Mouse (Mus musculus) right cerebral cortex, postnatal 14 days (tissue): Measurements from ENCODE around the gene Mrps36.
"Not testable (repeated sequence)": the region's sequence is repeated elsewhere in the genome, so short reads cannot be mapped to it uniquely, and the experiment has no call there.

Experiments
- DNase-seq: peaks from one replicate; pipeline ENCODE4 v3.0.0; 2022

The Mrps36 gene

DNA sequence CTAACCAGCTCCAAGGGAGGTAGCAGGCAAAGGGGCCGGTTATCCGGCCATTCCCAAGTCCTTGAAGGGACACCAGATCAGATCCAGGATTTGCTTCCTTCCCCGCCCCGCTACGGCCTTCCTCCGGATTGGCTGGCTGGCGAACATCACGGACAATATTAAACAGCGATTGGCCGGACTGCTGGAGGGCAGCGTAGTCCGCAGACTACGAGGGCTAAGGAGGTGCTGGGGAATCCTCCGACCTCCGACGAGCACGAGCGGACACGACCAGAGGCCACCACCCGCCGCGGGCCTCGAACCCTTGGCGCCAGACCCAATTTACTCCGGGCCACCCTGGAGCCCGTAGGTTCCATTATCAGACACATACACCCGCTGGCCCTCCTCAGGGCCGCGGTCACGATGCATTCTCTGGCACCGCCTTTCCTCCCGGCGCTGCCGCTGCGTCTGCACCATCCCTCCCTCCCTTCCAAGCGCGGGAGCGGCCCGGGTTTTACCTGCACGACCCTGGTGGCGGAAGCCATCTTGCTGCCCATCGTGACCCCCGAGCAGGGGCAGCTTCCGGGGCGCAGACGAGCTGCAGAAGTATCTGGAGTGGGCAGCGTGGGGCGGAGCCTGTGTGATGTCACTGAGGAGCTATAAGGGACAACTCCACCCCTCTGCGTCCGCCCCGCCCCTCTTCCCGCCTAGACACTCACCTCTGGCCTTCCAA, at the start of gene Mrps36:
TSS of gene Mrps36 (minus strand) at position 624 of the 709 bp plus-strand sequence.
- peak; percentile 87 for DNase-seq

DNA sequence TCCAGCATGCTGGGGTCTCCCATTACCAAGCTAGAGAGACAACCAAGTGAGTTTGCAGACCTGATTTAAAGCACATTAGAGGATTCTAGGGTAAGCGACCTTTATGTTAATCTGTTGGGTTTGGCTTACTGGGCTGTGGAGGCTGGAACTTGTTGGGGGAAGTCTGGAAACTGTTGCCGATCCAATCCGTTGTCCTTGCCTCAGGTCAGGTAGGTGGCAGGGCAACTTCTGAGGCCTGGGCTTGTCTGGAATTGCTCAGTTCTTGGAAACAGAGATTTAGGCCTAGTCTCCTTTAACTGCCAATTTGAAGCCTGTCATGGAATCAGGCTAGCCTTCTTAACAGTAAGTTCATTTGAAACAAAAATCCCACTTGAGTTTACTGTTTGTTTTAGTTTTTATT, 44.6 kb upstream of the Mrps36 start:
- DNase-seq: no peak

DNA sequence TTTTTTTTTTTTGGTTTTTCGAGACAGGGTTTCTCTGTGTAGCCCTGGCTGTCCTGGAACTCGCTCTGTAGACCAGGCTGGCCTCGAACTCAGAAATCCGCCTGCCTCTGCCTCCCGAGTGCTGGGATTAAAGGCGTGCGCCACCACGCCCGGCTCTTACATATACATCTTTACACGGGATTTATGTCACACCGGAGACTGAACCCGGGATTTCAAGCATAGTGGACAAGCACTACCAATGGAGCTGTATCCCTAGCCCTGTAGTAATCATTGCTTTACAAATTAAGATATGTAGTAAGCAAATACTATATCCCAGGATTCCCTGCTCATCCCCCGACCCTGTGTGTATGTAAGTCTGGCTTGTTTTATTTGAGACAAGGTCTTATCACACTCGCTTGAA, 43.6 kb upstream of the Mrps36 start:
- not testable (repeated sequence) for DNase-seq

DNA sequence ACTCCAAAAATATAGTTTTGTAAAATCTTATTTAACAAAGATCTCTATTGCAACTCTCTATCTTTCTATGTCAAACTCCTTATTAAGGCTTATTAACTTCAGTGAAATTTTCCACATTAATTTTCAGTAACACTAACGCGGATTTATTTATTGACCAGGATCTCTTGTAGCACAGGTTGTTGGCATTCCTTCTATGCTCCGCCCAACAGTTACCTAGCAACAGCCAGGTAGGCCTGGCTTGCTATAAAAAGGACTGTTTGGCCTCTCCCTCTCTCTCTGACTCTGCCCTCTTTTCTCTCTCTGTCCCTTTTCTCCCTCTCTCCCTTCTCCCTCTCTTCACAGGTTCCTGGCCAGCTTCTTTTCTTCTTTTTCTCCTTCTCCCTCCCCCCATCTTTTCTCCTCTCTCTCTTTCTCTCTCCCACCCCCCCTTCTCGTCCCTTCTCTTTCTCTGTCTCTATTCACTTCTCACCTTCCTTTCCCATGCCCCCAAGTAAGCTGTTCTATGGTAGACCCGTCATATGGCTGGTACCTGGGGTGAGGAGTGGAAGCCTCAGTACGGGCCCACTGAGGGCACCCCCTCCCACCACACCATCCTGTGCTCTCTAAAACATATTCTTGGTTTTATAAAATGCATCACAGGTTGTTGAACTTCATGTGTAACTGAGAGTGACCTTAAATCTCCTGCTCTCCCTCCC, 43.0 kb upstream of the Mrps36 start:
- no peak for DNase-seq

DNA sequence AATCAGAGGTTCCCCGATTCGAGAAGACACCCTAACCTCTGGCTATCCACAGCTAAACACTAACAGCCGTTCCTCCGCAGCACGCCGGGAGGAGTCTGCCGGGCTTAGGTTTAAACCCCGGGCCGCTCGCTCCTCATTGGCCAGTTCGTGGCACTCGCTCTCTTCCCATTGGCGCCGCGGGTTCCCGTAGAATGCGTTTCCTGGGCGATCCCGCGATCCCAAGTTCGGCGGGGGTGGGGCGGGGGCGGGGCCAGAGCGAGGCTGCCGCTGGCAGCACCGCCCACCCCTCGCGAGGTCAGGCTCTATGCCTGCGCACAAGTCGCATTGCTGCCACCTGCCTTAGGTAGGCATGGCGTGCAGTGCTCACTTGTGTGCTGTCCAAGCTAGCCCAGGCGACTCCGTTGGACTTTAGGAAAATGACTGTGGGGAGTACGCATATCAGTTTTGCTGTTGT, 42.0 kb upstream of the Mrps36 start, which contains the start of gene Ccnb1:
TSS of gene Ccnb1 (minus strand) at position 157 of the 454 bp plus-strand sequence.
- peak; percentile 93 for DNase-seq

DNA sequence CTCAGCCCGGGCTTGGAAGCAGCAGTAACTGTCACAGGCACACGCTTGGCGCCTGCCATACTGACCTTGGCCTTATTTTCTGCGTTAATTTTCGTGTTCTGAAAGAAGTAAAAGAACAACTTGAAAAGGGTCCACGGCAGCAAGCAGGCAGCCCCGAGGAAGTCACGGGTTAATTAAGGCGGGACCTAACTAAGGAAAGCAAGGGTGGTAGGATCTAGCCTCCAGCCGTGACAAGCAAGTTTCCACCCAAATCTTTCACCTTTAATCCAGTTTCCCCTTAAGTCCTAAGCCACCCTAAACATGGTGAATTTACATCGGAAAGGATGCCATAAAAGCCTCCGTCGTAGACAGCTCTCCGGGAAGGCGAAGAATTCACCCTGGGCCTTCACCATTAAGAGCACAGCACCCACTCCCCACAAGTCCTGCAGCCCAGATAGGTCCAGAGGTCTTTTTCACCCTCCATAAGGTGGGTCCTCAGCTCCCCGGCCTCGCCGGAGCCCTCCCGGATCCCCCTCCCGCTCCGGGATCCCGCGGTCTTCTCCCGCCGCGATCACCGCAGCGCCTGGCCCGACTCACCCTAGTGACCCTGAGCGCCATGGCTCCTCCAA, 41.5 kb upstream of the Mrps36 start:
- DNase-seq: no peak

DNA sequence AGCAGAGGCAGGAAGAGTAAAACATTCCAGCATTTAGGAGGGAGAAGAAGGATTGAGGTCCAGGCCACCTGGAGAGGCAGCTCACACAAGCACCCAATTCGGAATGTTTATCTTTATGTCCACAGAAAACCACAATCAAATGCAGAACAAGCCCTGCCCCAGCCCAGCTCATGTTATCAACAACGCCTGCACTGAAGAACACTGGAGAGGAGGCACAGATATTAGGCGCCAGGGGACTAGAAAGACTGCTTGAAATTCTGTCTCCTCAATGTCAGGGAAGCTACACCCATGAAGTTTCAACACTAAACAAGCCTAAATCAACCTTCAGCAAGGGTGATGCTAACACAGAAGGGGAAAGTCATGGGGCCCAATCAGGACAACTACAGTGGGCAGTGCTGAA, 33.0 kb upstream of the Mrps36 start:
- DNase-seq: no peak

DNA sequence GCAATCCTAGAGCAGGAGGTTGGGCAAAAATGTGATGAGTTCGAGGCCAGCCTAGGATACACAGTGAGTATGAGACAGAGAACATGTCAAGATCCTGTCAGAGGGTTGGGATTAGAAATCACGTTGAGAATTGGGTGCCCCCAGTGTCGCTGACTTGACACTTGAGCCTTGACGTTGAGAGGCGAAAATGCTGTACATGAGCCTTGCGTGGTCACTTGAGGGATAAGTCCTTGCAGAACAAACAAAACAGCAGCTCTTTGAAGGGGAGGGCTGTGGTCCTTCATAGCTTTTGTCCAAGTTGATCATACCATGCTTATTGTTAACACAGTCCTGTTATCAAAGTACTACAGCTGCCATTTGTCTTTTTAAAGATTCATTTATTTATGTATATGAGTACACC, 32.3 kb upstream of the Mrps36 start:
- no peak for DNase-seq

DNA sequence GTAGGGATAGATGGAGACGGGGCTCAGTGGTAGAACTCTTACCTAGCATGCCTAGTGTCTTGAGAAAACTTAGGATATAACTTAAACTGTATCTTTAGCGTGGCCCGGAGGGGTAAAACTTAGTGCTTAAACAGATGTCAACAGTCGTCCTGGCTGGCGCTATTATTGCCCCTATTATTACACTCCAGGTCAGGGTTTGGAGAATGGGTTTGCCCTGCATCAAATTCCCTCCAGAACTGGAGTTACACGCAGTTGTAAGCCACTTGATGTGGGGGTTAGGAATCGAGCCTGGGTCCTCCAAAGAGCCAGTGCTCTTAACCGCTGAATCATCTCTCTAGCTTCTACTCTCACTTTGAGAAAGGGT, 31.6 kb upstream of the Mrps36 start:
- no peak for DNase-seq

DNA sequence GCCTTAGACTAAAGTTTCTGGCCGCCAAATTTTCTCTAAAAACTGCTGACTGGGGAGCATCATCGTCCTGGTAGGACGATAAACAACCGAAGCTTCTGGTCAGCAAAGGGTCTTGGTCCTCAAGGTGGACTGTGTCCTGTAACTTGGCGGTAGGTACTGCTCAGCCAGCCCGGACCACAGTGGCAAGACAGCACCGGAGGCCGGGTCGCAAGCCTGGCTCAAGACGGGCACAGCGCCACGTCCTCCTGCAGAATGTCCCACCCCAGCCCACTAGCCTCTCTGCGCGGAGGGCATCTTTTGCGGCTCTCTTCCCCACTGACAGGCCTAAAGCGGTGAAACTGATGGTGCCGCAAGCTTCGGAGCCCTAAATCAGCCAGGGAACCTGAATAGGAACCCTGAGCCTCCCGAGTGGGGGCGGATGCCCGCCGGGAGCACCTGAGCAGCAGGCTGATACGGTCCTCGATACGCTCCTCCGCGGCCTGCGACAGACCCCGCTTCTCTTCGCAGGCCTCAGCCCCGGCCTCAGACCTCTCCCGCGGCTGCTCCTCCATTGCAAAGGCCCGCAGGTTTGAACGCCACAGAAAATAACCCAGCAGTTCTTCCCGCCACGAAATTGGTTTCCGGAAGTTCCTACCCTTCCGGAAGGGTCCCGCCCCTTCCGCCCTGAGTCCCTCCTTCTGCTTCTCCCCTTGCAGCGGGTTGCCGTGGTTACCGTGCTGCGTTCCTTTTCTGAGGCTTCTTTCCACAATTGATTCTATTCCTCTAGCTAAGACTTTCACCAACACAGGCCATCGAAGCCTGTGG, 31.0 kb upstream of the Mrps36 start, which contains the start of gene Cenph:
TSS of gene Cenph (minus strand) at position 648 of the 804 bp plus-strand sequence.
- peak; percentile 80 for DNase-seq

DNA sequence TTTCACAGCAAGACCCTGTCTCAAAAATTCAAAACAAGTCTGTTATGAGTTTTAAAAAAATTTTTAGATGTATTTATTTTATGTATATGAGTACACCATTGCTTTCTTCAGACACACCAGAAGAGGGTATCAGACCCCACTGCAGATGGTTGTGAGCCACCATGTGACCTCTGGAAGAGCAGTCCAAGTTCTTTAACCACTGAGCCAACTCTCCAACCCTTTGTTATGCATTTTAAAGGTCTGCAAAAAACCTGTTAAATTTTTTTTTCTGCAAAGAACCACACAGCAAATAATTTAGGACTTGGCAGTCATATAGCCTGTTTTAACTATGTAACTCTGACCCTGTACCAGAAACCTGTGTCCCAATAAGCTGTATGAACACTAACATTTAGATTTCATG, 30.2 kb upstream of the Mrps36 start:
- no peak for DNase-seq

DNA sequence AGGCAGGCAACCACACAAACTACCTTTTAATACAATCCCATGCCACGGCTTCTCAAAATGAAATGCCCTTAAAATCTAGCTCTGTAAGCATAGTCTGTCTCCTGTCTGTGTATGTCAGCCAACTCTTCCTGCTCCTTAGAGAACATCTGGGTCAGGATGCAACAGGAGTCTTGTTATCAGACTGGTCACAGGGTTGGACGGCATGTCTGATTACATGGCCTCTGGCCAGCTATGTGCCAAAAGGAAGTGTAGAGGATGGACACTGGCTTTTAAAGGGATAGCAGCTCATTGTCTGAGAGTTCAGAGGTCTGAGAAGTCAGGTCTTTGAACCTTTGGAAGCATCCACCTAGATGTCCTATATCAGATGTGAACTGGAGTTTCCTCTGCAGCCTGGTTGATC, 10.9 kb upstream of the Mrps36 start:
- no peak for DNase-seq

DNA sequence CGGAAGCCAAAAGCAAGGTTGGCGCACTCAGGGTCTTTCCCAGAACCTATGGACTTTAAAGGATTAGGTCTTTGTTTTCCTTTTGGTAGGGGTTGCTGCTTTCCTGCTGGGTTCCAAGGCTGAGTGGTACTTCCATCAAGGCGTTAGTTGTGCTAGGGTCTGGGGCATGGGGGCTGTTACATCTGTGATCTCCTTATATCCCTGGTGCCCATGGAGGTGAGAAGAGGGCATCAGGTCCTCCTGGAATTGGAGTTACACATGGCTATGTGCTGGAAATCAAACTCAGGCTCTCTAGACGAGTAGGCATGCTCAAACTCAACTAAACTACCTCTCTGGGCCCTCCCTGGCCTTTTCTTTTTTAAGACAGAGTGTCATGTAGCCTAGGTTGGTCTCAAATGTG, 9.7 kb upstream of the Mrps36 start:
- no peak for DNase-seq

DNA sequence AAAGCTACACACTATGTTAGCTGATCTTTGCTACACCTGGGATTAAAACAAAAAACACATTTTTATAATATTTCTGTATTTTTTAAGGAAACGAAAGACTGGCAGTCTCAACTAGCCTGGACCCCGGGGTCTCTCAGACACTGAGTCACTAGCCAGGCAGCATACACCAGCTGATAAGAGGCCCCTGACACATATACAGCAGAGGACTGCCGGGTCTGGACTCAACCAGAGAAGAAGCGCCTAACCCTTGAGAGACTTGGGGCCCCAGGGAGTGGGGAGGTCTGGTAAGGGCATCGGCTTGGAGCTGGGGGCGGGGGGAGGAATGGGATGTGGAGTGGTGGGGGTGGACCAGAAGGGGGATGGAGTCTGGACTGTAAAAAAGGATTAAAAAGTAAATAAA, 8.6 kb upstream of the Mrps36 start:
- no peak for DNase-seq

DNA sequence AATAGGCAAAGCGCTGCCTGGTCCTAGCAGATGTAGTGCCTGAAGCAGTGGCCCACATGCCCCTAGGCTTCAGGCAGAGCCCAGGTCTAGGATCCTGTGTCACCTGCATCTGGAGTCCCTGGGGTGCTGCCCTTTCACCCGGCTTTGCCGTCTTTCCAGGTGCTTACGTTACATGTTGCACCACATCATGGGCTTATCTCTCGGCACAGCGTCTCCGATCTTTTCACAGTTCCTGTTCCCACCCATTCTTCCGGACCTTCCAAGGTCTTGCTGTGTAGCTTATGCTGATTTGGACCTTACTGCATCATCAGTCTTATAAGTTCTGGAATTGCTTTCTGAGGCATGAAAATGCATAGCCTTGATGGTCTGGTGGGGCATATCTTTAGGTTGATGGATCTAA, 8.1 kb upstream of the Mrps36 start:
- no peak for DNase-seq

DNA sequence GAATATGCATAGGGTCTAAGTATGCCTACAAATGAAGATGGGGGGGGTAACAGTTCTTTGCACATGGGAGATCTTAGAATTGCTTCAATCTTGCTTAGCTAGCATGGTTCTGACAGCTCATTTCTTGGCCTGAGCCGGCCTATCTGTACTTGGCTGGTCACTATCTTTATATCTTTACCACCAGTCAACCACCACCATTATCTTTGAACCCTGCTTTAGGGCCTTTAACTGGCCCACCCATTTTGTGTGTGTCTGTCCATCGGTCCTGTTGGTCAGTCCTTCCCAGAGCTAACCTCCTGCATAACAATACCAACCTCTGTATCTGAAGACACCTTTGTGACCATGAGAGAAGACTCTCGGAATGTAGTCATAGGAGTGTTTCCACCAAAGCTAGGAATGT, 6.9 kb upstream of the Mrps36 start:
- no peak for DNase-seq

DNA sequence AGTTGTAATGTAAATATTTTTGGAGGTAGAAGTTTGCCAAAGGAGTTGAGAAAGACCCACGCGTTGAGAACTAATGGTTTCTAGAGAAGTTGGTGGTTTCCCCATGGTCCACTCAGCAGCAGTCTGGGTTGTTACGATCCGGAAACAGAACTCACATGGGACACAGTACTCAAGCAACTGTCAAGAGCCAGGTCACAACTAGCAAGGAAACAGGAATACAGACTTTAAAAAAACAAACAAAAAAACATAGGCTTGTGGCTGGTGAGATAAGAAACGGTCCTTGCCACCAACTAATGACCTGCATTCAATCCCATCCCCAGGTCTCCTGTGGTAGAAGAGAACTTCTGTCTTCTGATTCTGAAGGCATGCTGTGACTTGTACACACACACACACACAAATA, 6.3 kb upstream of the Mrps36 start:
- DNase-seq: no peak

DNA sequence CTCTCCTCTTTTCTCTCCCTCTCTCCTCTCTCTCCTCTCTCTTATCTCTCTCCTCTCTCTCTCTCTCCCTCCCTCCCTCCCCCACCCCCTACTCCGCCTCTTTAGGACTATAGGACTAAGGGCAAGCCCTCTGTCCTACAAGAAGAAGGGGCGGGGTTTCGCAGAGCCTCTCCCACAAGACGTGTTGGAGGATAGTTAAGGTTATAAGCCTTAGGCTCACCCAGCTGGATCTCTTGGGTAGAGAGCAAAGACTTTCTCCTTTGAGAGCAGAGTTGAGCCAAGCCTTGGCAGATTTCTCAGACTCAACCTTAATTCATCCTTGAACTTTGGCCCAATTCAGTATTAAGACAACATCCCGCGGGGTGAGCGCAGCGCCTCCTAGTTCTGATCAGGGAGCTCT, 4.2 kb upstream of the Mrps36 start:
- DNase-seq: no peak

DNA sequence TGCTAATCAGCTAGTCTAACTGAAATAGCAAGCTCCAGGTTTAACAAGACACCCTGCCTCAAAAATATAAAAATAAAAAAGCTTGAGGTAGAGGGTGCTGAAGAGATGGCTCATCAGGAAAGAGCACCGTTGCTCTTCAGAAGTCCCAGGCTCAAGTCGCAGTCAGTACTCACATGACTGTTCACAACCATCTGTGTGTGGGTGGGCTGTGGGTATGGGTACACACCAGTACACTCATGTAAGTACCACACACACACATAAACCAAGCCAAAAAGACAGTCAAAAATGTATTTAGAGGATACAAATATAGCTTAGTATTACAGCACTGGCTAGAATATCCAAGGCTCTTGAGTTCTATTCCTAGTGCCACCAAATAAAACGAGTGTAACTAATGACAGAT, 1.6 kb upstream of the Mrps36 start:
- DNase-seq: peak; percentile 17

DNA sequence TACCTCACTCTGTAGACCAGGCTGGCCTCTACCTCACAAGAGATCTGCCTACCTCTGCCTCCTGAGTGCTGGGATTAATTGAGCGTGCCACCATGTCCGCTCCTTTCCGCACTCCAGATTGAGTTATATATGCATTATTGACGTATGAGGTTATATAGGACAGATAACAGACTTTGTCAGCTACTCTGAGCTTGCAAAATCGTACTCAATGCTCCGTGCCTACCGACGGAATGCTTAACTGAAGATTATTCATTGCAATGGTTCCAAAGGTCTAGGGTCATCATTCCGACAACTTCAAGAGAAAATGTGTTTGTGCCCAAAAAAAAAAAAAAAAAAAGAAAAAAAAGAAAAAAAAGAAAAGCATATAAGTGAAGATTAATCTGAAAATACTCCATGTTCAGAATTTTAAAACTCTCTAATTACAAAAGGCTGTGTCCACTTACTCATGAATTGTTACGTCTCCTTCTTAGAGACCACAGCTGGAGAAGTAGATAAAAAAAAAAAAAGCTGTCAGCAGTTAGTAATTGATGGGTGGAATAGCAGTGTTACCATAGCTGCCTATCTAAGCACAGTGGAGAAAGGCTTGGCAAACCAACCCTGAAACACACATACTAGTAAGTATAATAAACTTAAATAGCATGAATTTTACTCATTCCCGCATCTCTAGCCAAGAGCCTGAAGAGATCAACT, 968 bp downstream of the Mrps36 start:
- no peak for DNase-seq

DNA sequence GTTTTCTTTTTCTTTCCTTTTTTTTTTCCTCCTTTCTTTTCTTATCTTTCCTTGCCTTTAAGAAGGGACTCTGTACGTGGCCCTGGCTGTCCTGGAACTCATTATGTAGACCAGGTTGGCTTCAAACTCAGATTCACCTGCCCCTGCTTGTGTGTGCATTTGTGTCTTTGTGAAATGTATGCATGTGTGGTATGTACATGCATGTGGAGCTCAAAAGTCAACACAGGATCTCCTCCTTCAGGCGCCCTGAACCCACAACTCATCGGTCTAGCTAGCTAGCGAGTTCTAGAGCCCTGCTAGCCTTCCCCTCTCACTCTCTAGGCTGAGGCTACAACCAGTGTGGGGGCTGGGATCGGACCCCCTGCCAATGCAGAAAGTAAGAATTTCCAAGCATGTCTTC, 1.6 kb downstream of the Mrps36 start:
- no peak for DNase-seq

DNA sequence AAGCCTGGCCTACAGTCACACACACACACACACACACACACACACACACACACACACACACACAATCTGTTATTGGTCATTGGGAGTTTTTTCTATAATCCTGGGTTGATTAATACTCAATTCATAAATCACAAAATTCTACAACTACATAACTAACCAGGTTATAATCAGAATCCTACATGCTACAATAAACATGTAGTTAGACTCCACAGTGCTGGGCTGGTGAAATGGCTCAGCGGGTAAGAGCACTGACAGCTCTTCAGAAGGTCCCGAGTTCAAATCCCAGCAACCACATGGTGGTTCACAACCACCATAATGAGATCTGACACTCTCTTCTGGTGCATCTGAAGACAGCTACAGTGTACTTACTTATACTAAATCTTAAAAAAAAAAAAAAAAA, 11.7 kb downstream of the Mrps36 start:
- no peak for DNase-seq
